Mouse (Mus musculus) limb, embryonic 12.5 days (tissue): Measurements from ENCODE around the gene Hdac9. TPM values are rescaled to one million over a fixed set of nuclear protein-coding genes. Genes with fewer than 3 reads are reported as not detected.

Experiments used
- ATAC-seq: fragments of 200-750 bp; cut with Nextera tagmentation; 2 replicates; pipeline ENCODE4 v1.8.0; 2017; ENCODE audit warnings: low read depth, moderate TSS enrichment; ENCODE audit not compliant: insufficient number of reproducible peaks, insufficient read depth, low FRiP score, low TSS enrichment
- H3K27ac ChIP-seq: fragments of 300-500 bp; sonication (generic); 2 replicates; pipeline ENCODE4 v1.5.1; 2016; ENCODE audit warnings: mild to moderate bottlenecking, moderate library complexity
- H3K27me3 ChIP-seq: fragments of 300-500 bp; sonication (generic); 2 replicates; pipeline ENCODE4 v1.6.1; 2016; ENCODE audit warnings: mild to moderate bottlenecking, moderate library complexity
- H3K36me3 ChIP-seq: fragments of 300-500 bp; sonication (generic); 2 replicates; pipeline ENCODE4 v1.6.1; 2016; ENCODE audit warnings: mild to moderate bottlenecking, moderate library complexity
- H3K4me1 ChIP-seq: fragments of 300-500 bp; sonication (generic); replicated peaks from 2 replicates; pipeline ENCODE4 v1.6.1; 2016
- H3K4me2 ChIP-seq: fragments of 300-500 bp; sonication (generic); 2 replicates; pipeline ENCODE4 v1.6.1; 2016; ENCODE audit warnings: mild to moderate bottlenecking, moderate library complexity
- H3K4me3 ChIP-seq: fragments of 300-500 bp; sonication (generic); replicated peaks from 2 replicates; pipeline ENCODE4 v1.5.1; 2016; ENCODE audit warnings: mild to moderate bottlenecking
- H3K9ac ChIP-seq: fragments of 300-500 bp; sonication (generic); replicated peaks from 2 replicates; pipeline ENCODE4 v1.6.1; 2016; ENCODE audit warnings: mild to moderate bottlenecking, moderate library complexity
- H3K9me3 ChIP-seq: fragments of 300-500 bp; sonication (generic); 2 replicates; pipeline ENCODE4 v1.6.1; 2016; ENCODE audit warnings: mild to moderate bottlenecking, moderate library complexity
- whole genome bisulfite sequencing: fragments of 180-500 bp; shearing (Covaris S2); methylation state at CpG from one replicate; pipeline ENCODE4 v1.1.7; 2016; 5-methylcytosine and 5-hydroxymethylcytosine counted together
- polyA plus RNA-seq: library from polyadenylated mRNA; unstranded; fragments of >200 nt; fragmentation: Nextera tagmentation; extraction: Ambion mirVana; gene quantifications from 2 replicates; pipeline ENCODE4 v1.2.1, GENCODE M21; 2016

Gene Hdac9
- polyA plus RNA-seq, 1 experiment from 2014 or later: 13.0 TPM

- Histone ChIP-seq H3K9me3 (no peaks in the 10 kb centered on the region), H3K4me3 (no peak overlapping the region), H3K4me1 (0 out of 2 replicates have a peak, but pooled peaks cover 4% of the 10 kb centered on the region), H3K36me3 (no peaks in the 10 kb centered on the region), H3K9ac (no peak overlapping the region), H3K4me2 (no peak overlapping the region), H3K27me3 (no peaks in the 10 kb centered on the region), H3K27ac (no peak overlapping the region)
- 61% methylated on average over 6 of the region's 6 CpGs for WGBS
- no peak for ATAC-seq
Observed at GRCm38 (mm10) chr12:34432919-34433318, 484.0 kb downstream of the Hdac9 start.

- WGBS: 39% methylated on average over 5 of the region's 5 CpGs
- Histone ChIP-seq H3K4me3 (no peak overlapping the region), H3K27ac (no peak overlapping the region), H3K4me1 (0 out of 2 replicates have a peak, but pooled peaks cover 4% of the 10 kb centered on the region), H3K9ac (no peak overlapping the region), H3K9me3 (no peaks in the 10 kb centered on the region), H3K27me3 (no peaks in the 10 kb centered on the region), H3K36me3 (no peaks in the 10 kb centered on the region), H3K4me2 (no peak overlapping the region)
- ATAC-seq: no peak
Observed at GRCm38 (mm10) chr12:34432461-34432860, 484.4 kb downstream of the Hdac9 start.

GRCm38 (mm10) chr12:34431832-34432231, 485.1 kb downstream of the Hdac9 start:
- no peak overlapping the region for H3K9ac ChIP-seq
- WGBS: 80% methylated on average over 5 of the region's 5 CpGs
- 0 out of 2 replicates have a peak, but pooled peaks cover 4% of the 10 kb centered on the region for H3K4me1 ChIP-seq
- no peak overlapping the region for H3K4me3 ChIP-seq
- no peak for ATAC-seq
- no peaks in the 10 kb centered on the region for H3K27me3 ChIP-seq
- no peaks in the 10 kb centered on the region for H3K36me3 ChIP-seq
- H3K4me2 ChIP-seq: no peak overlapping the region
- no peaks in the 10 kb centered on the region for H3K9me3 ChIP-seq
- H3K27ac ChIP-seq: no peak overlapping the region; the same call in 1 of the 2 replicates

- no peaks in the 10 kb centered on the region for H3K9me3 ChIP-seq
- H3K27ac ChIP-seq: no peak overlapping the region
- no peak overlapping the region for H3K4me3 ChIP-seq
- no peaks in the 10 kb centered on the region for H3K4me1 ChIP-seq
- 54% methylated on average over 2 of the region's 2 CpGs for WGBS
- no peaks in the 10 kb centered on the region for H3K27me3 ChIP-seq
- H3K36me3 ChIP-seq: no peaks in the 10 kb centered on the region
- no peak overlapping the region for H3K9ac ChIP-seq
- no peak overlapping the region for H3K4me2 ChIP-seq
- ATAC-seq: no peak
Observed at GRCm38 (mm10) chr12:34425468-34425867, 491.4 kb downstream of the Hdac9 start.

- H3K27ac ChIP-seq: no peak overlapping the region
- H3K4me1 ChIP-seq: peaks cover 18% of the 10 kb centered on the region
- no peak overlapping the region for H3K4me2 ChIP-seq
- ATAC-seq: no peak
- H3K9me3 ChIP-seq: no peaks in the 10 kb centered on the region
- no peak overlapping the region for H3K9ac ChIP-seq
- 18% methylated on average over 3 of the region's 3 CpGs for WGBS
- H3K4me3 ChIP-seq: no peak overlapping the region
- no peaks in the 10 kb centered on the region for H3K36me3 ChIP-seq
- H3K27me3 ChIP-seq: peaks cover 3% of the 10 kb centered on the region
Observed at GRCm38 (mm10) chr12:34408139-34408538, 508.8 kb downstream of the Hdac9 start.

DNA sequence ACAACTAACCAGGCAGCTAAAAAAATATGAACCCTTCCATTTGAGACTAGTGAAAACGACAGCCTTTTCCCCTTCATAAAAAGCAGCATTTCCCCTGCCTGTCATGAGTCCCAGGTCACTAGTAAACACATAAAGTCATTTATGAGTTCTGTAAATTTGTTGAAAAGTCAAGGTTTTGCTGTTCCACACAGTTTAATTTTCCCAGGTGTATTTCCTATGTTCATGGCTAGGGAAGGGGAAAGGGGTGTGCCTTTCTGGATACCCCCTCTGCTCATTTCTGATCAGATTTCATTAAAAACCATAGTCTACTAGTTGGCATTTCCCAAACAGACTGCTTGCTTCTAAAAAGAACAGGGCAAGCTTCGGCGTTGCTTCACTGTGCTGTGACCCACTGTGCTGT, 509.8 kb downstream of the Hdac9 start:
- H3K27me3 ChIP-seq: peaks cover 6% of the 10 kb centered on the region
- H3K9me3 ChIP-seq: no peaks in the 10 kb centered on the region
- 0 out of 2 replicates have a peak, but pooled peaks have one; percentile 73 for ATAC-seq
- peaks cover 18% of the 10 kb centered on the region for H3K4me1 ChIP-seq
- no peak overlapping the region; the same call in 1 of the 2 replicates for H3K4me2 ChIP-seq
- no peak overlapping the region for H3K4me3 ChIP-seq
- H3K36me3 ChIP-seq: no peaks in the 10 kb centered on the region
- H3K9ac ChIP-seq: no peak overlapping the region; the same call in 1 of the 2 replicates
- 30% methylated on average over 3 of the region's 3 CpGs for WGBS
- H3K27ac ChIP-seq: 0 out of 2 replicates have a peak overlapping the region, but pooled peaks have one; percentile 13

GRCm38 (mm10) chr12:34402065-34402464, 514.8 kb downstream of the Hdac9 start:
- 95% methylated on average over 7 of the region's 7 CpGs for WGBS
- Histone ChIP-seq H3K36me3 (no peaks in the 10 kb centered on the region), H3K4me3 (no peak overlapping the region), H3K27ac (no peak overlapping the region), H3K9ac (no peak overlapping the region), H3K9me3 (no peaks in the 10 kb centered on the region), H3K4me2 (no peak overlapping the region), H3K4me1 (peaks cover 9% of the 10 kb centered on the region), H3K27me3 (peaks cover 6% of the 10 kb centered on the region)
- no peak for ATAC-seq

GRCm38 (mm10) chr12:34398611-34399010, 518.3 kb downstream of the Hdac9 start:
- no peak overlapping the region for H3K27ac ChIP-seq
- no peak overlapping the region for H3K4me3 ChIP-seq
- no peaks in the 10 kb centered on the region for H3K36me3 ChIP-seq
- H3K27me3 ChIP-seq: peaks cover 3% of the 10 kb centered on the region; the same call in 1 of the 2 replicates
- H3K9me3 ChIP-seq: no peaks in the 10 kb centered on the region
- H3K4me1 ChIP-seq: no peaks in the 10 kb centered on the region
- no peak overlapping the region for H3K9ac ChIP-seq
- H3K4me2 ChIP-seq: no peak overlapping the region
- WGBS: 88% methylated on average over 10 of the region's 10 CpGs
- ATAC-seq: no peak

DNA sequence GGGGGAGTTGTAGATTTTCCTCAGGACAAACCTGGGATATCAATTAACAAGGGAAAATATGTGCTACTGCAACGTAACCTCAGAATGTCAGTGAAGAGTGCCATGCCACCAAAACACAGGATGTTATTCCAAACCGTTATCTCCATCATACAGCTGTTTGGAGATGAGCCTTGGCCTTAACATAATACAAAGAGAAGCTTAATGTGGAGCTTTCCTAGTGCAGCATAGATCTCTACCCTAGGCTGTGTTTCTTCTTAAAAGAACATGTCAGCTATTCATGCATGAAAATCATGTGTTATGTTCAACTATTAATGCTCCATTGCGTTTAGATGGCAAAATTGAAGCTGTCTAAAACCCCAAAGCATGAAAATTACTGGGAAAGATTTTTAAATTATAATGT, 522.6 kb downstream of the Hdac9 start:
- no peak for ATAC-seq
- H3K27ac ChIP-seq: no peak overlapping the region
- H3K9ac ChIP-seq: no peak overlapping the region
- H3K9me3 ChIP-seq: no peaks in the 10 kb centered on the region
- H3K4me3 ChIP-seq: no peak overlapping the region
- H3K4me2 ChIP-seq: no peak overlapping the region
- H3K4me1 ChIP-seq: no peaks in the 10 kb centered on the region
- no peaks in the 10 kb centered on the region for H3K36me3 ChIP-seq
- WGBS: 74% methylated on average over 3 of the region's 3 CpGs
- H3K27me3 ChIP-seq: peaks cover 2% of the 10 kb centered on the region; the same call in 1 of the 2 replicates

DNA sequence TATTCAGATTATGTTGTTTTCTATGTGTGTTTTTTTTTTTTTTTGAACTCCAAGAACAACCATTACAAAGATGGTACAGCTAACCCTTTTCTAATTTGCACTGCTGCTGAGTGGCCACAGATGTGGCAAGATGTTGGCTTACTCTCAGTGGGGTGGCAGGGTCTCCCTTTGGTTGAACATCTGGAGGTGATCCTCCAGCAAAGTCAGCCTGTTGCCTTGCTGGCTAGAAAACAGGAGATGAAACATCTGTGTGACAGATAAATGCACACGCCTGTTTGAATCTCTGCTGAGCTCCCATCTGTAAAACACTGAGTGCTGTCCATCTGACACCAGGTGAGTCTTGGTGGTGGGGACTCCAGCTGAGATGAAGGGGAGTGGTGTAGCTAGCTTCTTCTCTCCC, 537.2 kb downstream of the Hdac9 start:
- Histone ChIP-seq H3K9ac (no peak overlapping the region), H3K27me3 (no peaks in the 10 kb centered on the region), H3K4me1 (0 out of 2 replicates have a peak, but pooled peaks cover 3% of the 10 kb centered on the region), H3K9me3 (no peaks in the 10 kb centered on the region), H3K36me3 (no peaks in the 10 kb centered on the region), H3K27ac (no peak overlapping the region), H3K4me3 (no peak overlapping the region), H3K4me2 (no peak overlapping the region)
- 39% methylated on average over 1 of the region's 1 CpGs for WGBS
- no peak for ATAC-seq

GRCm38 (mm10) chr12:34378637-34379036, 538.3 kb downstream of the Hdac9 start:
- H3K9ac ChIP-seq: no peak overlapping the region
- H3K4me1 ChIP-seq: 0 out of 2 replicates have a peak, but pooled peaks cover 3% of the 10 kb centered on the region
- no peak overlapping the region for H3K4me2 ChIP-seq
- no peak overlapping the region for H3K4me3 ChIP-seq
- no peak for ATAC-seq
- no peak overlapping the region for H3K27ac ChIP-seq
- no peaks in the 10 kb centered on the region for H3K9me3 ChIP-seq
- H3K36me3 ChIP-seq: no peaks in the 10 kb centered on the region
- no peaks in the 10 kb centered on the region for H3K27me3 ChIP-seq
- WGBS: 84% methylated on average over 4 of the region's 4 CpGs

- Histone ChIP-seq H3K9me3 (no peaks in the 10 kb centered on the region), H3K4me2 (no peak overlapping the region), H3K4me1 (no peaks in the 10 kb centered on the region; the same call in 1 of the 2 replicates), H3K4me3 (no peak overlapping the region), H3K27me3 (no peaks in the 10 kb centered on the region), H3K27ac (no peak overlapping the region), H3K9ac (no peak overlapping the region), H3K36me3 (no peaks in the 10 kb centered on the region)
- 5% methylated on average over 6 of the region's 6 CpGs for WGBS
- ATAC-seq: no peak
Observed at GRCm38 (mm10) chr12:34351906-34352305, 565.0 kb downstream of the Hdac9 start.
